Mouse (Mus musculus) CD4-positive naive resting alpha-beta T cell, adult 76 days (primary cell): Measurements from ENCODE around the gene Gm7995. TPM values are rescaled to one million over a fixed set of nuclear protein-coding genes. Genes with fewer than 3 reads are reported as not detected.

Source experiments
- total RNA-seq: library from RNA; stranded (reverse); gene quantifications from one replicate; pipeline ENCODE4 v1.2.4, GENCODE M21; 2023

Gene Gm7995
- total RNA-seq: not detected

GRCm38 (mm10) chr14:42309910-42310309, at the start of gene Gm7995:
Gm7995 (plus strand) TSS chr14:42310210.

GRCm38 (mm10) chr14:42297258-42297657, 12.8 kb upstream of the Gm7995 start, which contains the start of gene Gm9611:
Gm9611 (minus strand) TSS chr14:42297358.

Other genes starting within 250 kb of the Gm7995 start
- not detected for gene Gm7951, start 192.8 kb upstream of the Gm7995 start, total RNA-seq
- gene Gm17027, start 147.6 kb upstream of the Gm7995 start, total RNA-seq: not detected
- not detected for gene Gm3573, start 119.4 kb upstream of the Gm7995 start, total RNA-seq
- gene Gm17026, start 50.2 kb upstream of the Gm7995 start, total RNA-seq: not detected
- not detected for gene Gm9611, start 12.9 kb upstream of the Gm7995 start, total RNA-seq
- not detected for gene Gm8005, start 129.5 kb downstream of the Gm7995 start, total RNA-seq
- not detected for gene Gm8011, start 153.7 kb downstream of the Gm7995 start, total RNA-seq
- not detected for gene Gm8020, start 192.1 kb downstream of the Gm7995 start, total RNA-seq
- not detected for gene Gm8024, start 214.1 kb downstream of the Gm7995 start, total RNA-seq